ENCODE assay signal across 12 mouse cellular contexts in the genomic region with DNA sequence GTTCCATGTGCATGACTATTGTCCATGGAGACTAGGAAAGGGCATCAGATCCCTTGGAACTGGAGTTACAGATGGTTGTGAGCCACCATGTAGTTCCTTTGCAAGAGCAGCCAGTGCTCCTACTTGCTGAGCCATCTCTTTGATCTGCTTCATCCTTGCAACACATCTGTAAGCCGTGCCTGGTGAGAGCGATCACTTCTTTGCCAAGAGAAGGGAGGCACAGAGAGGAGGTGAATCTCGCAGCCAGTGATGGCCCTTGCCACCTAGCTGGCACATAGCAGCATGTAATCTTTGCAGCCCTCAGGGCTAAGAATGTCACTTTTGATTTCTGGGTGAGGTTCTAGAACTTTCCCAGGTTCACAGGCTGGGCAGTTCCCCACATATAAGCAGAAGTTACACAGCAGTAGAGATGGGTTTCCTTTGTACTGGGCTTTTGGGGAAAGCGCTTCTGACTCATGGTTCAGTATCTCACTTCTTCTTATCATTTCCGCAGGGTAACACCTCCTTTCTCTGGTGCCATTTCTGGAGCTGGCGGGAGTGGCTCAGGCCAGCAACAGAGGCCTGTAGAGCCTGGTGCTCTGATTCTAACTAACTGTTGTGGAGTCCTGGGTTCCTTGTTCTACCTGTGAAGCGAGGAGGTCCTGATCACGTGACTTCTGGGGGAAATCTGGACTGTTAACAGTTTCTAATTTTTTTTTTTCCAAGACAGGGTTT. TPM values are rescaled to one million over a fixed set of nuclear protein-coding genes. Genes with fewer than 3 reads are reported as not detected.
DNase-seq lines count a peak whose midpoint lies in the region; ATAC-seq and TF ChIP-seq lines count a peak whose summit lies in the region.
"Had no signal": no experiment of that assay in that cellular context is flagged by ENCODE, and none has a peak within 500 bp of the region (broad histone marks: within the 10 kb centered on the region; RNA-seq: fewer than 3 reads in every experiment).

No protein-coding gene starts in this region.

- H3K9me3 ChIP-seq in intestine, embryonic 14.5 days (ENCODE audit: control insufficient read depth, low read length), result no peaks in the 10 kb centered on the region
- H3K9me3 ChIP-seq in intestine, postnatal 0 days (ENCODE audit: control insufficient read depth), result no peaks in the 10 kb centered on the region
- H3K9me3 ChIP-seq in midbrain, embryonic 13.5 days, result no peaks in the 10 kb centered on the region
- H3K9me3 ChIP-seq: heart, embryonic 13.5 days had no signal

- H3K4me1 ChIP-seq in intestine, embryonic 14.5 days (replicated peaks; ENCODE audit: control insufficient read depth, insufficient read depth, low read length), result 0 out of 2 replicates have a peak, but pooled peaks cover 2% of the 10 kb centered on the region
- peaks cover 2% of the 10 kb centered on the region; the same call in 1 of the 2 replicates for H3K4me1 ChIP-seq in intestine, postnatal 0 days (replicated peaks; ENCODE audit: control insufficient read depth, insufficient read depth, low read length)
- peaks cover 6% of the 10 kb centered on the region; the same call in 1 of the 2 replicates for H3K4me1 ChIP-seq in midbrain, embryonic 13.5 days (replicated peaks)

- H3K36me3 ChIP-seq in intestine, embryonic 14.5 days (ENCODE audit: control insufficient read depth, insufficient read depth, low read length), result no peaks in the 10 kb centered on the region
- H3K36me3 ChIP-seq in intestine, postnatal 0 days (ENCODE audit: control insufficient read depth, insufficient read depth), result no peaks in the 10 kb centered on the region
- H3K36me3 ChIP-seq in midbrain, embryonic 13.5 days, result no peaks in the 10 kb centered on the region
- H3K36me3 ChIP-seq: heart, embryonic 13.5 days; midbrain, embryonic 10.5 days had no signal

- no peak for DNase-seq in intestine, embryonic 14.5 days (ENCODE audit: low spot score)
- DNase-seq in induced T-regulatory cell, adult 2 months (ENCODE audit: low read depth), result peak; percentile 80
- DNase-seq in naive thymus-derived CD4-positive, alpha-beta T cell, adult 2 months (ENCODE audit: low read depth), result peak; percentile 75
- no peak for DNase-seq in kidney, adult 18-20 months
- DNase-seq in layer of hippocampus, adult 2 months (ENCODE audit: low spot score in 2 of 2), result no peak
- DNase-seq: cerebellum, postnatal 36 days; right cerebral cortex, adult 18-20 months had no signal

- ATAC-seq in intestine, embryonic 14.5 days (replicated peaks; ENCODE audit: low FRiP score, low TSS enrichment, low read depth), result 0 out of 2 replicates have a peak, but pooled peaks have one; percentile 32
- ATAC-seq in intestine, postnatal 0 days, result no peak
- peak; percentile 72 for ATAC-seq in CD4-positive, CD25-positive, alpha-beta regulatory T cell, adult 4 months
- no peak for ATAC-seq in midbrain, embryonic 13.5 days

- H3K9ac ChIP-seq in intestine, embryonic 14.5 days (ENCODE audit: low read length), result no peak overlapping the region
- no peak overlapping the region for H3K9ac ChIP-seq in intestine, postnatal 0 days (ENCODE audit: low read depth, low read length)
- no peak overlapping the region for H3K9ac ChIP-seq in midbrain, embryonic 13.5 days (replicated peaks)
- H3K9ac ChIP-seq: heart, embryonic 13.5 days had no signal

- WGBS in intestine, embryonic 14.5 days, result 77% methylated on average over 8 of the region's 8 CpGs
- WGBS in intestine, postnatal 0 days, result 61% methylated on average over 8 of the region's 8 CpGs
- WGBS in midbrain, embryonic 13.5 days, result 87% methylated on average over 8 of the region's 8 CpGs

- no peak overlapping the region for H3K27ac ChIP-seq in intestine, embryonic 14.5 days (ENCODE audit: low read depth)
- H3K27ac ChIP-seq in intestine, postnatal 0 days (ENCODE audit: low read depth, low read length), result no peak overlapping the region
- H3K27ac ChIP-seq in midbrain, embryonic 13.5 days, result no peak overlapping the region
- H3K27ac ChIP-seq in layer of hippocampus, adult 2 months, result no peak overlapping the region
- H3K27ac ChIP-seq: heart, embryonic 13.5 days; midbrain, embryonic 10.5 days had no signal

- H3K4me2 ChIP-seq in intestine, embryonic 14.5 days (ENCODE audit: low read length), result no peak overlapping the region
- no peak overlapping the region for H3K4me2 ChIP-seq in intestine, postnatal 0 days (replicated peaks; ENCODE audit: low read depth)
- H3K4me2 ChIP-seq in midbrain, embryonic 13.5 days (replicated peaks), result no peak overlapping the region
- H3K4me2 ChIP-seq: heart, embryonic 13.5 days had no signal

- no peak for TF ChIP-seq CTCF in intestine, postnatal 0 days (IDR thresholded peaks at IDR 0.05; ENCODE audit: low read depth)
- TF ChIP-seq CTCF in layer of hippocampus, adult 2 months (conservative IDR thresholded peaks at IDR 0.05), result no peak

- no peaks in the 10 kb centered on the region for H3K27me3 ChIP-seq in intestine, embryonic 14.5 days (replicated peaks; ENCODE audit: control insufficient read depth, insufficient read depth, low read length)
- H3K27me3 ChIP-seq in intestine, postnatal 0 days (replicated peaks; ENCODE audit: control insufficient read depth, insufficient read depth, low read length), result no peaks in the 10 kb centered on the region
- no peaks in the 10 kb centered on the region for H3K27me3 ChIP-seq in midbrain, embryonic 13.5 days

- H3K4me3 ChIP-seq in intestine, embryonic 14.5 days (ENCODE audit: low read depth, low read length), result no peak overlapping the region
- H3K4me3 ChIP-seq in intestine, postnatal 0 days (ENCODE audit: low read depth, low read length), result no peak overlapping the region
- H3K4me3 ChIP-seq in midbrain, embryonic 13.5 days (replicated peaks), result no peak overlapping the region
- no peak overlapping the region for H3K4me3 ChIP-seq in layer of hippocampus, adult 2 months
- H3K4me3 ChIP-seq: heart, embryonic 13.5 days; midbrain, embryonic 10.5 days had no signal

RNA-seq across cellular contexts. Expression of a gene that starts 15.5 kb away (rescaled TPM):
- polyA plus RNA-seq in intestine, embryonic 14.5 days (2014; fragmentation: Nextera tagmentation; extraction: Ambion mirVana), result 1.7 and 2.4 TPM in 2 replicates
- polyA plus RNA-seq in intestine, postnatal 0 days (2015; fragmentation: Nextera tagmentation; extraction: Ambion mirVana), result 1.1 and 1.6 TPM in 2 replicates
- polyA plus RNA-seq in CD4-positive, CD25-positive, alpha-beta regulatory T cell, adult 4 months (2017; shearing (Covaris generic)), result 100 to 1,000 TPM; 300 to 441 TPM
- polyA plus RNA-seq in midbrain, embryonic 13.5 days (2015; fragmentation: Nextera tagmentation; extraction: Ambion mirVana), result 0.59 and 0.79 TPM in 2 replicates
- 1 to 10 TPM; 3.5 to 3.8 TPM for total RNA-seq in layer of hippocampus, adult 2 months (2021)

Comparison
In these comparisons a context has a peak if more than half of its experiments do, and no peak if none do; other contexts are left out.
1. ATAC-seq: peak in intestine, embryonic 14.5 days (single experiment) and CD4-positive, CD25-positive, alpha-beta regulatory T cell, adult 4 months (single experiment); none in intestine, postnatal 0 days (single experiment) and midbrain, embryonic 13.5 days (single experiment).
2. DNase-seq: peak in induced T-regulatory cell, adult 2 months (single experiment) and naive thymus-derived CD4-positive, alpha-beta T cell, adult 2 months (single experiment); none in intestine, embryonic 14.5 days (single experiment), kidney, adult 18-20 months (single experiment) and layer of hippocampus, adult 2 months (0 of 2).
3. RNA of a gene that starts 15.5 kb away (polyA plus RNA-seq): 300 to 441 TPM in CD4-positive, CD25-positive, alpha-beta regulatory T cell, adult 4 months; 1.7 to 2.4 TPM in intestine, embryonic 14.5 days, 1.1 to 1.6 TPM in intestine, postnatal 0 days and 0.59 to 0.79 TPM in midbrain, embryonic 13.5 days; every median in the first group is over 10 times any median in the second.